Mouse (Mus musculus) cerebellum, adult 9-11 months (tissue): ENCODE data around the gene Pglyrp1.

Experiments
- DNase-seq: peaks from one replicate; pipeline ENCODE4 v3.0.0; 2022

Pglyrp1 gene

GRCm38 (mm10) chr7:18890848-18891247 is 19.7 kb downstream of the Pglyrp1 start:
- peak; percentile 55 for DNase-seq

DNA sequence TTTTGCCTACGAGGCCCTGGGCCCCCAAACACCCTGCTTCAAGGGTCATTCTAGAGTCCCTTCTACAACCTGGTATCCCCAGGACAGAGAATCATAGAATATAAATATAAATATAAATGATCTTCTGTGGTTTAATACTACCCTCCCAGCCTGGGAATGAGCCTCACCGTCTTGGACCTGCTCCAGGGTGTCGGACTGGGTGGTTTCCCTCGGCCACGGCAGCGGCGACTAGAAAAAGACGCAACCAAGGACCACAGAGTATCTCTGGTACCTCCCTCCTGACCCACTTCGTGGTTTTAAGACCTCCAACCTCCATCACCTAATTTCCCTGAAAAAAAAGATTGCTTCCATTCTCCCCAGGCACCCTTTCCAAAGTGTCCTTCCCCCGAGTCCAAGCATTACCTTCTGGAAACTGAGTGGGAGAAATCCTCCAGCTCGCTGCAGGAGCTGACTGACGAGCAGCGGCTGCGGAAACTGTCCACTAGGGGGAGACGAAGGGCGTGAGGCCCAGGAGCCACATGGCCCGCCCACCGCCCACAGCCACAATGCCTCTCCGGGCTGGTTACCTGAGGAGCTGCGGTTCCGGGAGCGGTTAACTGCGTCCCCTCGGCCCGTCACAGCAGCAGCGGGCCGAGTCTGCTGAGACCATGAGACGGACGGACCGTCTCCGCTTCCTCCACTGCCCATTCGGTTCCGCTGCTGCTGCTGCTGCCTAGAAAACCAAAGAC is 20.9 kb downstream of the Pglyrp1 start:
- DNase-seq, result peak; percentile 89

DNA sequence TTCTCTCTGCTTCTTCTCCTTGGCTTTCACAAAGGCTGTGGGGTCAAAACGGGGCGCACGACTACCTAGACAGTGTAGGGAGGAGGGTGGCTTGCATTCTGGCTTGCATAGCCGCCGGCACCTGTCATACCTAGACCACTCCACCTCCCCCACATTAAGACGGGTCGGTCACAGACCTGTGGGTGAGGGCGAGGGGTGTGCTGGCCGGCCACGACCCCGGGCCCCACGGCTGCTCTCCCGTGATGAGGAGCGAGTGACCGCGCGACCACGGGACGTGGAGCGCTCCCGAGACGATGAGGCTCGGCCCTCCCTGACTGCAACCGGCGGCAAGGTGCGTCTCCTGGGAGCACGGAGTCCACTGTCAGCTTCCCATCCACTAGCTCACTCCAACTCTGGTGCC is 21.9 kb downstream of the Pglyrp1 start:
- peak; percentile 52 for DNase-seq

- DNase-seq, result peak; percentile 85
Measured at GRCm38 (mm10) chr7:18893651-18894430, 22.7 kb downstream of the Pglyrp1 start.

DNA sequence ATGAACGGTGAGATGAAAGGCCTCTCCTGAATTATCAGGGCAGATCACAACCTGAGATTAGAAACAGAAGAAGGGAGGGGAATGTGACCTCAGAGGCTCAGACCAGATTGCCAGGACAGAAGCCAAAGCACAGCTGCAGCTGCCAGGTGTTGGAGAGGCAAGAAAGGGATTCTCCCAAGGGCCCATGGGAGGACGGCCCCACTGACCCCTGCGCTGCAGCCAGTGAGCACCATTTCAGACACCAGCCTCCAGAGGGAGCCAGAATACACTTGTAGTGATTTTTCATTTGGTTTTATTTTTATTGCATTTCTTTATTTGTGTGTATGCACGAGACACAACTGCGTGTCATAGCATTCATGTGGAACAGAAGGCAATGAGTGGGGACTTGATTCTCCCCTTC is 25.4 kb downstream of the Pglyrp1 start:
- peak; percentile 51 for DNase-seq

DNA sequence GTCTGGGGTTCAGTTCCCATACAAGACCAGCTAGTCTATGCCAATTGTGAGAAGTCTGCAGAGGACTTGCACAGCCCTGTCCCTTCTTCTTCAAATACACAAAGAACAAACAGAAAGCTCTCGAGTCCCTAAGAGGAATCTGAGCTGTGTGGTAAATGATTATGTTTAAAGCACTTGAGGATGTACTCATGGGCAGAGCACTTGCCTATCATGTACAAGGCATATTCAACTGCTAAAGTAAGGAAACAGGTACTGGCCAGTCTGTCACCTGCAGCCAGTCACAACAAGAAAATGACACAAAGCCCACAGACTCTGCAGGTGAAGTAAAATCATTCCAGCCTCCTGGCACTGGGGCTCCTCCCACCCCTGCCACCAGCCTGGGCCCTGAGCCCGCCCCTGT is 29.4 kb downstream of the Pglyrp1 start:
- no peak for DNase-seq

GRCm38 (mm10) chr7:18902486-18902885 is 31.4 kb downstream of the Pglyrp1 start:
- DNase-seq, result no peak

DNA sequence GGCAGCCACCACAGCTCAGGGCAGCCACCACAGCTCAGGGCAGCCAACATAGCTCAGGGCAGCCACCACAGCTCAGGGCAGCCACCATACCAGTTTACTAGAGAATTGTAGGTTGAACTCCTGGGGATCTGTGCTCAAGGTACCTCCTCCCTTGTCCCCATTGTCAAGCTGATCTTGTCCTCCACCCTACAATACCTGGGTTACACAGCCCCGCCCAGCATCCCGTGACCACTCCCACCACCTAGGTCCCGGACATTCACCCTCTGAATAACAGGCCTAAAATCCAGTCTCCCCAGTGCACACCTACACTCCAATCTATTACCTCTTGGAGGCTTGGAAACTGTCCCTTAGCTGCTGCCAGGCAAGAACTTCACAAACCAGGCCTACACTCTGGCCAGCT is 33.8 kb downstream of the Pglyrp1 start:
- peak; percentile 5 for DNase-seq

- no peak for DNase-seq
Measured at GRCm38 (mm10) chr7:18909797-18910196, 38.7 kb downstream of the Pglyrp1 start.

- peak; percentile 98 for DNase-seq
Measured at GRCm38 (mm10) chr7:18910241-18910831, 39.2 kb downstream of the Pglyrp1 start, which contains the start of gene Ccdc61. TSS of gene Ccdc61 (minus strand) at chr7:18910415.

DNA sequence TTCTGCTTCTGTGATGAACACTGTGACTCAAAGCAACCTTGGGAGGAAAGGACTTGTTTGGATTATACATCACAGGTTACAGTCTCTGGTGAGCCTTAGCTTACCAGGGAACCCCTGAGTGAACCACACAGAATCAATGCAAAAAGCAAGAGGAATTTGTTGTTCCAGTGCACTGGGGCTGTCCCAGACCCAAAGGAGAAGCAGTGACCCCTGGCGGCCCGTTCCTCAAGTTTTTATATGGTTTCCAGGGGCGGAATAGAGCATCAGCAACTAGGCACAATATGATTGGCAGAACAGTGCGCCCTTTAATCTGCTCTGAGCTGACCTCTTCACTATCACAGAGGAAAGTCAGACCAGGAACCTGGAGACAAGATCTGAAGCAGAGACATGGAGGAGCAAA is 45.1 kb downstream of the Pglyrp1 start:
- DNase-seq, result no peak

DNA sequence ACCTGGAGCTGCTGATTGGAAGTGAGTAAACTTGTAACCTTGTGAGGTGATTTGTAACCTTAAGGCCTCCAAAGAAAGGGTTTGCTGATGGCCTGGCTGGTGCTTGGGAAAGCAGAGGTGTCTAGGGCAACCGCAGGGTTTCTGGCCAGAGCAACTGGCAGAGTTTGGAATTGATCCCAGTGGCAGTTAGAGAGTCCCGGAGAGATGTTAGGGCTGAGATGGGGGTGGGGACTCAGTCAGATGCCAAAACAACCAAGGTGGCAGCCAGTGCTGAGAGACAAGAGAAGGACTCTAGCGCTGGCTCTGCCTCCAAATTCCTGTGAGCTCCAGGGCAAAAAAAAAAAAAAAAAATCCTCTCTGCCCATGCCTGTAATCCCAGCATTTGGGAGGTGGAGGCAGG is 46.8 kb downstream of the Pglyrp1 start:
- DNase-seq, result no peak

GRCm38 (mm10) chr7:18921069-18921468 is 49.9 kb downstream of the Pglyrp1 start:
- peak; percentile 89 for DNase-seq

- peak; percentile 62 for DNase-seq
Measured at GRCm38 (mm10) chr7:18922807-18923206, 51.7 kb downstream of the Pglyrp1 start.

- no peak for DNase-seq
Measured at GRCm38 (mm10) chr7:18923267-18923666, 52.1 kb downstream of the Pglyrp1 start.

DNA sequence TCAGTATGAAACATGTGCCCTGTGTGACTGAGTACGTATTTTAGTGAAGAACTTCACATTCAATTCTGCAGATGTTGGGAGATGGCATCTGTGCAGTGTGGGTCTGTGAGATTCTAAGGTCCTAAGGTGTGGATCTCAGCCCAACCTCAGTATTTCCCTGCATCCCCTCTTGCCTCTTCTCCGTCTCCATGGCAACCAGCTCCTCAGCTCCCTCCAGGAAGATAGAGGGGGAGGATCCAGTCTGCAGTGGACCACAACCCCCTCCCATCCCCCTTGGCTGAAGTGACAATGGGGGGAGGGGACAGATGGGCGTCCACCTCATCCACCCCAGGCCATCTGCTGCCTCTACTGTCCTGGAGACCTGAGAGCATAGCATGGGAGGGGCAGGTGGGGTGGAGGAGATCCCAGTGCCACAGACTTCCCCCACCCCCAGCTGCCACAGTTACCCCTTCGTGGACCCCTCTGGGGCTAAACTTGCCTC is 52.6 kb downstream of the Pglyrp1 start:
- peak; percentile 73 for DNase-seq

- peak; percentile 56 for DNase-seq
Measured at GRCm38 (mm10) chr7:18924321-18924720, 53.2 kb downstream of the Pglyrp1 start.

- peak; percentile 97 for DNase-seq
Measured at GRCm38 (mm10) chr7:18925162-18925938, 54.2 kb downstream of the Pglyrp1 start, which contains the start of gene Nova2. TSS of gene Nova2 (plus strand) at chr7:18925888.

- peak; percentile 78 for DNase-seq
Measured at GRCm38 (mm10) chr7:18926041-18926790, 55.1 kb downstream of the Pglyrp1 start.

- peak; percentile 64 for DNase-seq
Measured at GRCm38 (mm10) chr7:18926911-18927310, 55.8 kb downstream of the Pglyrp1 start.

DNA sequence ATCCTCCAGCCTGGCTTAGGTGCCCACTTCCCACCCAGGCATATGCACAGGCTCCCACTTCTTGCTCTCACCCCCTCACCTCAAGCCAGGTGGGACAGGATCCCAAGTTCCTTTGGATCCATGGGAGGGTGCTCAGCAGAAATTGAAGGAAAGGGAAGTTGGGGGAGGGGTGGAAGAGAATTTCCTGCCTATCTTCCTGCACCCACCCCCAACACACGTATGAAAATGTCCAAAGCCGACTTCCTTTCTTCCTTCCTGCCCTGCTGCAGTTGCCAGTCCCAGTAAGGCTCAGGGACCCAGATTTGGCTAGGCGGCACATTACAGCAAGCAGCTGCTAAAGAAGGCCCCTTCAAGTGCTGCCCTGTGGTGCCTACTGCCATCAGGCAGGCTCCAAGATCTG is 56.6 kb downstream of the Pglyrp1 start:
- no peak for DNase-seq
